Mouse (Mus musculus): Measurements from ENCODE around the gene Cnga2. TPM values are rescaled to one million over a fixed set of nuclear protein-coding genes. Genes with fewer than 3 reads are reported as not detected.

Cnga2 gene
- polyA plus RNA-seq (2014; fragmentation: Nextera tagmentation; extraction: Ambion mirVana): 0.36 TPM in 1 of 2 replicates, not detected in the other

DNA sequence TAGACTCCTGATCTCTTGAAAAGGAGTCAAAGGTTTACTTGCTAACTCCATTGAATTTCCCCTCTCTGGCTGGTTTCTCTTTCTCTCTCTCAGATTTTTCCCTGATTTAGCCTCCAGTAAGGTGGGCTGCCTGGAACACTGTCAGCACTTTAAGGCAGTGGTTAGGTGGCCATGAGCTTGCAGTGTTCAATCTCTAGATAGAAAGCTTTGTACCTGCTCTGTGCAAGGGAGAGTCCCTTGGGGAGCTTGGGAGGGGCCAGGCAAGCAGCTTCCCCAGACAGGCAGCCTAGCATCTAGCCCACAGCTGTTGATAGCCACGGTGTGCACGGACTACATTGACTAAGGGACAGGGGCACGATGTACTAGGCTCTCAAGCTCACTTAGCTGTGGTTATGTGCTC lies at the start of gene Cnga2:
Gene Cnga2, plus strand, starts transcription at position 301 of the 400 bp plus-strand sequence.
- no peak within 1 kb of the TSS for H3K4me2 ChIP-seq (ENCODE audit: low read depth, low read length, severe bottlenecking)
- WGBS: 77% methylated on average over 3 of the region's 3 CpGs
- H3K9me3 ChIP-seq (ENCODE audit: control insufficient read depth, low read length): no peaks in the 10 kb centered on the region
- no peaks in the 10 kb centered on the region for H3K36me3 ChIP-seq (ENCODE audit: control insufficient read depth, insufficient read depth, low read length)
- no peak within 1 kb of the TSS for H3K27ac ChIP-seq (ENCODE audit: low read depth, low read length)
- no peak for ATAC-seq (replicated peaks; ENCODE audit: low FRiP score)
- no peak within 1 kb of the TSS for H3K4me3 ChIP-seq (ENCODE audit: low read depth, low read length)
- no peak within 1 kb of the TSS for H3K9ac ChIP-seq (ENCODE audit: low read length)
- no peaks in the 10 kb centered on the region for H3K27me3 ChIP-seq (ENCODE audit: control insufficient read depth, insufficient read depth, low read length)
- no peaks in the 10 kb centered on the region for H3K4me1 ChIP-seq (replicated peaks; ENCODE audit: control insufficient read depth, insufficient read depth, low read length)
- no peak for DNase-seq (ENCODE audit: low spot score)

DNA sequence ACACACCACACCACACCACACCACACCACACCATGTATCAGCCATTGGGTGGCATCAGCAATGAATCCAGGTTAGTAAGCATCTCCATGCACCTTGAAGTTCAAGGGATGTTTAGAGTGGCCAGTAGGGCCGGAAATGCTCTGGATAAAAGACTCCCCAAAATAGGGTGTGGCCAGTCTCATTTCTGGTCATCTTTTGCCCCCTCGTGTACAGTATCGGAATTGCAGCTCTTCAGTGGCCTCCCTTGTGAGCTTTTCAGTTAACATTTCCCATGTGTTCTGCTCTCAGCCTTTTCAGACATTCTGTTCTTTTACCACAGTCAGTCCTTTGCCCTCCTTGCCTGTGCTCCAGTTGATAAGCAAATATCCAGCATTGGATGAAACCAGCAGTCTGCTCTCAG lies 45.0 kb upstream of the Cnga2 start:
- H3K9ac ChIP-seq (ENCODE audit: low read length): no peak overlapping the region
- no peaks in the 10 kb centered on the region for H3K9me3 ChIP-seq (ENCODE audit: control insufficient read depth, low read length)
- DNase-seq (ENCODE audit: low spot score) (peak; percentile 65), ATAC-seq (replicated peaks; ENCODE audit: low FRiP score) (no peak)
- H3K4me2 ChIP-seq (ENCODE audit: low read depth, low read length, severe bottlenecking): no peak overlapping the region
- no peaks in the 10 kb centered on the region for H3K4me1 ChIP-seq (replicated peaks; ENCODE audit: control insufficient read depth, insufficient read depth, low read length)
- H3K27ac ChIP-seq (ENCODE audit: low read depth, low read length): no peak overlapping the region
- no peak overlapping the region for H3K4me3 ChIP-seq (ENCODE audit: low read depth, low read length)
- WGBS: 17% methylated on average over 3 of the region's 3 CpGs
- no peaks in the 10 kb centered on the region for H3K36me3 ChIP-seq (ENCODE audit: control insufficient read depth, insufficient read depth, low read length)
- no peaks in the 10 kb centered on the region for H3K27me3 ChIP-seq (ENCODE audit: control insufficient read depth, insufficient read depth, low read length)

DNA sequence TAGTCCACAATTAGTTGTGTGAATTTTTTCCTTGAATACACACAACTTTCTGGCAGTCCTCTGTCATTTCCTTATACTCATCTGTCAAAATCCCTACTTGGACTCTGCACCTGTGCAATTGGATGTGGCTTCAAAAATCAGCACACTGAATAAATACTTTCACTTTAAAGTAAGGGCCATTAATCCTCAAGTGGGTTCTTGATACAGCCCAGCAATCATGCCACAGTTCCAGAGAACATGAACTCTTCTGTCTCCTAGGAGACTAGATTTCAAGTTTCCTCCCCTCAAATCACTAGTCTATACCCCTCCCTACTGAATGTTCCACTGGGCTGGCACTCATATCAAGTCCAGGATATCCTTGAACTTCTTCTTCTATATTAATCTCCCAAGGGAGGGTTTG lies 33.3 kb upstream of the Cnga2 start:
- DNase-seq (ENCODE audit: low spot score): no peak
- Histone ChIP-seq H3K4me2 (ENCODE audit: low read depth, low read length, severe bottlenecking) (no peak overlapping the region), H3K27ac (ENCODE audit: low read depth, low read length) (no peak overlapping the region), H3K27me3 (ENCODE audit: control insufficient read depth, insufficient read depth, low read length) (no peaks in the 10 kb centered on the region; the same call in 1 of the 2 replicates), H3K9ac (ENCODE audit: low read length) (no peak overlapping the region), H3K9me3 (ENCODE audit: control insufficient read depth, low read length) (no peaks in the 10 kb centered on the region), H3K36me3 (ENCODE audit: control insufficient read depth, insufficient read depth, low read length) (no peaks in the 10 kb centered on the region), H3K4me3 (ENCODE audit: low read depth, low read length) (no peak overlapping the region), H3K4me1 (replicated peaks; ENCODE audit: control insufficient read depth, insufficient read depth, low read length) (0 out of 2 replicates have a peak, but pooled peaks cover 1% of the 10 kb centered on the region)
- no peak for ATAC-seq (replicated peaks; ENCODE audit: low FRiP score)

DNA sequence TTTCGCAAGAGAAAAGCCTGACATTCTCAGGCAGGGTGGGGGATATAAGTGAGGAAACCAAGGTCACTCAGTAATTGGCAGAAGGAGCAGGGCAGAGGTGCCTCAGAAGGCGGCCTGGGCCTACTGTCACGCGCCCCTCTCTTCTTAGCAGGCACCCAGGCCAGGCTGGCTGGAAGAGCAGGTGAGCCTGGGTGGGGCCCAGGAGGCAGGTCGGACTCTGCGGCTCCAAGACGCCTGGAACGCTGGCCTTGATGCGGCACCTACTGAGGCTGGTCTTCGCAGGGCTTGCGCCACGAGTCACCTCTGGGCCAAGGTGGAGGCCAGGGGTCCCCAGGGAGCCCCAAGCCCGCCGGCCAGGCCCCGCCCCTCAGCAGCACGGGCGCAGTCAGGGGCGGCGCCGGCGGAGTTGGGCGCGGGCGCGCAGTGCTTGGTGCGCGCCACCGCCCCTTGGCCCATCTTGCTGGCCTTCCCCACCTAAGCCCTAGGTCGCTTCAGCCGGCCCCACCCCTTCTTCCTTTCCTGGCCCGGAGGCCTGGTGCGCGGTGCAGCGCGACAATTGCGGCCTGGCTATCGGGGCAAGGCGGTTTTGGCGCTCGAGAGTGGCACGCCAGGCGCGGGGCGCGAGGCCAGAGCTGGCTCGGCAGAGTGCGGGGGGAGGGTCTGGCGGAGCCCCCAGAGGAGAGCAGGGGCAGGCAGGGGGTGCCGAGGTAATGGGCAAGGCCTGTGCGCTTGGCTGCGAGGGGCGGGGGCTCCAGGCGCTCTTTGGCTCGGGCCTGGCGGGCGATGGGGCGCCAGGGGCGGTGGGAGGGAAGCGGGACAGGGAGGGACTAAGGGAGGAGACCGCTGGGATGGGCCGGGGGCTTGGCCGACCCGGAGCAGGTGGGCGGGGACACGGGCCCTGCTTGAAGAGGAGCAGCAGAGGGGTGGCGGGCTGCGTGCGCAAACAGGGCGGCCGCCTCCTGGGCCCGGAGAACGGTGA lies 29.3 kb upstream of the Cnga2 start, which contains the start of gene Prrg3:
Gene Prrg3, plus strand, starts transcription at position 552 of the 979 bp plus-strand sequence.
- Histone ChIP-seq H3K36me3 (ENCODE audit: control insufficient read depth, insufficient read depth, low read length) (no peaks in the 10 kb centered on the region), H3K4me2 (ENCODE audit: low read depth, low read length, severe bottlenecking) (peak within 1 kb of the TSS; percentile 64), H3K4me1 (replicated peaks; ENCODE audit: control insufficient read depth, insufficient read depth, low read length) (0 out of 2 replicates have a peak, but pooled peaks cover 2% of the 10 kb centered on the region), H3K27me3 (ENCODE audit: control insufficient read depth, insufficient read depth, low read length) (no peaks in the 10 kb centered on the region; the same call in 1 of the 2 replicates), H3K9ac (ENCODE audit: low read length) (peak within 1 kb of the TSS; percentile 60), H3K4me3 (ENCODE audit: low read depth, low read length) (peak within 1 kb of the TSS; percentile 44), H3K9me3 (ENCODE audit: control insufficient read depth, low read length) (no peaks in the 10 kb centered on the region), H3K27ac (ENCODE audit: low read depth, low read length) (no peak within 1 kb of the TSS)
- 29% methylated on average over 53 of the region's 72 CpGs for WGBS
- ATAC-seq (replicated peaks; ENCODE audit: low FRiP score) (peak; percentile 94), DNase-seq (ENCODE audit: low spot score) (peak; percentile 86)

DNA sequence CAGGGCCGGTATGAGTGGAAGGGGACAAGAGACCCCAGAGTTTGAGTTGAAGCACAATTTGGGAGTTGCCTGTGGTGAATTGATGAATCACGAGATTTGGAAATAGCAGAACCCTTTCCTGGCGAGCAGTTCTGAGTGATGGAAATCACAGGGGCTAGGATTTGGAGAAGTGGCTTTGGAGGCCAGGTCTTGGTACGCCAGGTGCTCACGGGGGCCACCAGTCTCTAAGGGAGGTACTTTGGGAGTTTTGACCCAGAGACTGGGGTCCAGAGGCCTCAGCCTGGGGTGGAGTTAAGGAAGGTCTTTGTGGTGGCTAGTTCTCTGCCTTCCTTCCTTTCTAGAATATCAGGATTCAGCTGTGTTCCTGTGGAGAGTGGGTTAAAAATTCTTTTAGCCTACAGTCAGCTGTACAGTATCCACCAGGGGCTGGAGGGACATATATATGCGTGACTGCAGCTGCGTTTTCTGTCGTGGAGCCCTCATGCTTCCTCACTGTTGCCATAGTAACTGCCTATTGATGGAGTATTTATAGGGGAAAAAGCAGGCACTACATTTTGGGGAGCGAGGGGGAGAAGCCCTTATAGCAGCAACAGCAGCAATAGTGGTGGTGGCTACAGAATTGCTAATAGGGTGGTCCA lies 28.3 kb upstream of the Cnga2 start:
- Histone ChIP-seq H3K9me3 (ENCODE audit: control insufficient read depth, low read length) (no peaks in the 10 kb centered on the region), H3K4me2 (ENCODE audit: low read depth, low read length, severe bottlenecking) (peak overlapping the region; percentile 64), H3K4me1 (replicated peaks; ENCODE audit: control insufficient read depth, insufficient read depth, low read length) (0 out of 2 replicates have a peak, but pooled peaks cover 2% of the 10 kb centered on the region), H3K27me3 (ENCODE audit: control insufficient read depth, insufficient read depth, low read length) (no peaks in the 10 kb centered on the region; the same call in 1 of the 2 replicates), H3K27ac (ENCODE audit: low read depth, low read length) (no peak overlapping the region), H3K36me3 (ENCODE audit: control insufficient read depth, insufficient read depth, low read length) (no peaks in the 10 kb centered on the region), H3K9ac (ENCODE audit: low read length) (peak overlapping the region; percentile 60; the same call in 1 of the 2 replicates), H3K4me3 (ENCODE audit: low read depth, low read length) (peak overlapping the region; percentile 44)
- DNase-seq (ENCODE audit: low spot score) (no peak), ATAC-seq (replicated peaks; ENCODE audit: low FRiP score) (no peak)
- WGBS: 32% methylated on average over 9 of the region's 9 CpGs

DNA sequence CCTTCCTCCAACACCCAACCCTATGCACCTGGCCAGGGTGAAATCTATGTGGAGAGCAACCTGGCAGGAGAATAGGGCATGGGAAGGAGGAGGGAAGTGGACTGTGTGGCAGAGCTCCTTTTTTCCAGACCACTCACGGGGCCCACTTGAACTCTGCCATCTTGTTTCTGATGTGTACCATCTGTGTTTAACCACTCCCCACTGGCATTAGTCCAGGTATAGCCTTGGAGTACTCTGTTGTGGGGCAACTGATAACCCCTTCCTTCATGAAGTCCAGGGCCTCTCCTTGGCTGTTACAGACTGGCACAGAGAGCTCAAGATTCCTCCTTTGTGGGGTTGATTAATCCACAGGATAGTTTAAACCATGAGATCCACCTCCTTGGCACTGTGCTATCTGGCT lies 23.4 kb upstream of the Cnga2 start:
- Histone ChIP-seq H3K4me2 (ENCODE audit: low read depth, low read length, severe bottlenecking) (no peak overlapping the region), H3K36me3 (ENCODE audit: control insufficient read depth, insufficient read depth, low read length) (no peaks in the 10 kb centered on the region), H3K9me3 (ENCODE audit: control insufficient read depth, low read length) (no peaks in the 10 kb centered on the region), H3K9ac (ENCODE audit: low read length) (no peak overlapping the region), H3K4me3 (ENCODE audit: low read depth, low read length) (no peak overlapping the region), H3K4me1 (replicated peaks; ENCODE audit: control insufficient read depth, insufficient read depth, low read length) (0 out of 2 replicates have a peak, but pooled peaks cover 2% of the 10 kb centered on the region), H3K27ac (ENCODE audit: low read depth, low read length) (no peak overlapping the region), H3K27me3 (ENCODE audit: control insufficient read depth, insufficient read depth, low read length) (no peaks in the 10 kb centered on the region)
- ATAC-seq (replicated peaks; ENCODE audit: low FRiP score) (no peak), DNase-seq (ENCODE audit: low spot score) (no peak)
- WGBS: 80% methylated on average over 1 of the region's 1 CpGs

DNA sequence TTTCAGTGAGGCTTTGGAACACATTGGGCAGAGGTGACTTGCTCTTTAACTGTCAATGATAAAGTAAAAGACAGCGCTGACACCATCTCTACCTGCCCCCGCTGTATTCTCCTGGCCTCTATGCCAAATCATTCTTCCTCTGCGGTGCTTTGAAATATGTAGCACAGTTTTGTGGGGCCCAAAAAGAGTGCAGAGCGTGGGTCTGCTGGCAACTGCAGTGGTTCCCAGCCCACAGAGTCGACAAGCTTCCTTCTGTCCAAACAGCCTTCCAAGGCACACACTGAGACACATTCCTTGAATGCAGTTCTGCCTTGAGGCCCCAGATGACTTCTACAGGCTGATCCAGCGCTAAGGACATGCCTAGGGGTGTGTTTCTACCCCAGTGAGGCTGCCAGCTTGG lies 22.8 kb upstream of the Cnga2 start:
- Histone ChIP-seq H3K9me3 (ENCODE audit: control insufficient read depth, low read length) (no peaks in the 10 kb centered on the region), H3K36me3 (ENCODE audit: control insufficient read depth, insufficient read depth, low read length) (no peaks in the 10 kb centered on the region), H3K27me3 (ENCODE audit: control insufficient read depth, insufficient read depth, low read length) (no peaks in the 10 kb centered on the region), H3K4me1 (replicated peaks; ENCODE audit: control insufficient read depth, insufficient read depth, low read length) (no peaks in the 10 kb centered on the region), H3K4me2 (ENCODE audit: low read depth, low read length, severe bottlenecking) (no peak overlapping the region), H3K4me3 (ENCODE audit: low read depth, low read length) (no peak overlapping the region), H3K9ac (ENCODE audit: low read length) (no peak overlapping the region), H3K27ac (ENCODE audit: low read depth, low read length) (no peak overlapping the region)
- no peak for ATAC-seq (replicated peaks; ENCODE audit: low FRiP score)
- no peak for DNase-seq (ENCODE audit: low spot score)
- 78% methylated on average over 6 of the region's 6 CpGs for WGBS

DNA sequence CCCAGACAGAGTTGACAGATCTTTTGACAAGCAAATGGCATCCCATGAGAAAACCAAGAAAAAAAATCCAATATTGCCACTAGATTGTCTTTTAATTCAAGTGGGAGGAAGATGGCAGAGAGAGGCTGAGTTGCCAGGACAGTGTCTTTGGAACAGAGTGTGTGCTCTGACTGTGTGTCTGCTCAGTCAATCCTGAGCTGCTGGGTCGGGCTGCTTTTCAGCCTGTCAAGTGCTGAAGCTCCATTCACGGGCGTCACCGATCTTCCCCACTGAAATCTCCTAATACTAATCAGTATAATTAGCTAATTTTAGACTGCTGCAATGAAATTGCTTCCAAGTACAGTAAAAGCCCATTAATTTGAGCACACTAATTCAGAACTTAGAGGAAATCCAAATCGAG lies 20.3 kb upstream of the Cnga2 start:
- WGBS: 67% methylated on average over 5 of the region's 5 CpGs
- Histone ChIP-seq H3K4me2 (ENCODE audit: low read depth, low read length, severe bottlenecking) (no peak overlapping the region), H3K9me3 (ENCODE audit: control insufficient read depth, low read length) (no peaks in the 10 kb centered on the region), H3K4me3 (ENCODE audit: low read depth, low read length) (no peak overlapping the region), H3K4me1 (replicated peaks; ENCODE audit: control insufficient read depth, insufficient read depth, low read length) (no peaks in the 10 kb centered on the region), H3K9ac (ENCODE audit: low read length) (no peak overlapping the region), H3K27ac (ENCODE audit: low read depth, low read length) (no peak overlapping the region), H3K36me3 (ENCODE audit: control insufficient read depth, insufficient read depth, low read length) (no peaks in the 10 kb centered on the region), H3K27me3 (ENCODE audit: control insufficient read depth, insufficient read depth, low read length) (no peaks in the 10 kb centered on the region)
- ATAC-seq (replicated peaks; ENCODE audit: low FRiP score) (no peak), DNase-seq (ENCODE audit: low spot score) (no peak)
